ENCODE assay signal across 10 mouse cellular contexts in the genomic region with DNA sequence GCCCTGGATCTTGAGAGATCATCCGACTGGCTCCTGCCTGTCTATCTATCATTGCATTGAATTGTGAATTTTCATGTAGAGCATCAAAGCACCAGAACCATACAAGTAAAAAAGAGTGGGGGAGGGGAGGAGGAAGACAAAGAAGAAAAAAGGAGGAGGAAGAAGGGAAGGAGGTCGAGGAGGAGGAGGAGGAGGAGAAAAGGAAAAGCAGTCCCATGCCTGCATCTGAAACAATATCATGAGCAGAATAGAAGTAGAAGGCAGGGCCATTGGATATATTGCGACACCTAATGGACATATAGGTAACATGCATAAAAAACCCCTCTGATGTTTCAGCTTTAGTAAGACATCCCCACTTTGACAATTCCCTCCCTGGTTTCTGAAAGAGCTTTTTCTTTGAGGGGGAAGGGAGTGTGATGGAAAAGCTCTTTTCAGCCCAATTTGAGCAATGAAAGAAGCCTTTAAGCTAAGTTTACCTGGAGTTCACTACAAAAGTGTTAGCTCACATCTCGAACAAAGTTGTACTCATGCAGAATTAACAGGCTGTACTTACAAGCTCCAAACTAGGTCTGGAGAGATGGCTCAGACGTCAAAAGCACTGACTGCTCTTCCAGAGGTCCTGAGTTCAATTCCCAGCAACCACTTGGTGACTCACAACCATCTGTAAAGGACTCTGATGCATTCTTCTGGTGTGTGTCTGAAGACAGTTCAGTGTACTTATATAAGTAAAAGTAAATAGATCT. TPM values are rescaled to one million over a fixed set of nuclear protein-coding genes. Genes with fewer than 3 reads are reported as not detected.
DNase-seq lines count a peak whose midpoint lies in the region; ATAC-seq lines count a peak whose summit lies in the region.
"Had no signal": no experiment of that assay in that cellular context is flagged by ENCODE, and none has a peak within 500 bp of the region (broad histone marks: within the 10 kb centered on the region; RNA-seq: fewer than 3 reads in every experiment).

No protein-coding gene starts in this region.

- H3K4me3 ChIP-seq in lung, embryonic 15.5 days, result no peak overlapping the region

- H3K9me3 ChIP-seq in lung, embryonic 15.5 days, result no peaks in the 10 kb centered on the region

- no peak overlapping the region for H3K27ac ChIP-seq in lung, embryonic 15.5 days

- H3K36me3 ChIP-seq in lung, embryonic 15.5 days, result no peaks in the 10 kb centered on the region

- ATAC-seq in frontal cortex, adult (ENCODE audit: low TSS enrichment), result peak; percentile 45; the same call in 1 of the 2 replicates
- ATAC-seq in lung, embryonic 15.5 days (ENCODE audit: borderline replicate concordance, extremely low read depth, low FRiP score, low TSS enrichment), result no peak

- peak overlapping the region; percentile 62; the same call in 1 of the 2 replicates for H3K4me2 ChIP-seq in lung, embryonic 15.5 days

- H3K9ac ChIP-seq in lung, embryonic 15.5 days, result no peak overlapping the region

- DNase-seq in frontal cortex, postnatal 25 days (ENCODE audit: low spot score in 2 of 2), result no peak
- DNase-seq in lung, postnatal 10 days, result no peak
- DNase-seq in cerebellum, adult 8-10 months, result peak; percentile 35
- peak; percentile 78 for DNase-seq in retina, embryonic 14.5 days (ENCODE audit: low spot score)
- no peak for DNase-seq in left cerebral cortex, adult 11 months (ENCODE audit: low spot score)
- DNase-seq in adrenal gland, postnatal 36 days, result no peak
- DNase-seq: gastrocnemius, postnatal 25 days had no signal

- 25% methylated on average over 5 of the region's 5 CpGs for WGBS in lung, embryonic 15.5 days

- H3K27me3 ChIP-seq in lung, embryonic 15.5 days, result no peaks in the 10 kb centered on the region

- no peaks in the 10 kb centered on the region for H3K4me1 ChIP-seq in lung, embryonic 15.5 days

RNA-seq across cellular contexts. Expression of gene Zcchc13, which starts 5.8 kb away (rescaled TPM):
- not detected in 2 replicates for polyA plus RNA-seq in lung, embryonic 15.5 days (2015; fragmentation: Nextera tagmentation; extraction: Ambion mirVana)
- not detected for total RNA-seq in adrenal gland, postnatal 36 days (2021)
- total RNA-seq: gastrocnemius, postnatal 25 days had no signal
- polyA plus RNA-seq: small intestine, adult 2 months had no signal

Comparison
In these comparisons a context has a peak if more than half of its experiments do, and no peak if none do; other contexts are left out.
1. DNase-seq: peak in cerebellum, adult 8-10 months (single experiment) and retina, embryonic 14.5 days (single experiment); none in frontal cortex, postnatal 25 days (0 of 2), lung, postnatal 10 days (single experiment), left cerebral cortex, adult 11 months (single experiment) and adrenal gland, postnatal 36 days (0 of 2).